ENCODE assay signal across 14 mouse cellular contexts in the genomic region with DNA sequence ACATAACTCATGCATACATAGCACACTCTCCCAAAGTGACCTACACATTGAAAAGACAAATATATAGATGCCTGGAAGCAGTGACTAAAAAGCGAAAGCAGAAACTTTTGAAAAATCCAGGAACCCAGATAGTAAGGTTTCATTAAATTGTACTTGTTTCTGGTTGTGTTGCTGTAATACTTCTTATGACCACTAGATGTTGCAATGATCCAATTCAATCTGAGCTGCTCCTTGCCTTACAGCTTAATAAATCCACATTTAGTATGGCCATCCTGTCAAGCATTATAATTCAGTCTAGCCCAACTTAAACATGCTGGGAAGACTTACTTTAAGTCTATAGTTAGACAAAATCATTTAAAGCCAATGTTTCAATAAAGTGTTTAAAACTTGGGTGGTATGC. TPM values are rescaled to one million over a fixed set of nuclear protein-coding genes. Genes with fewer than 3 reads are reported as not detected.
DNase-seq lines count a peak whose midpoint lies in the region; ATAC-seq and TF ChIP-seq lines count a peak whose summit lies in the region.
"Had no signal": no experiment of that assay in that cellular context is flagged by ENCODE, and none has a peak within 500 bp of the region (broad histone marks: within the 10 kb centered on the region; RNA-seq: fewer than 3 reads in every experiment).

No protein-coding gene starts in this region.

- no peaks in the 10 kb centered on the region for H3K4me1 ChIP-seq in forebrain, embryonic 14.5 days (ENCODE audit: control insufficient read depth, insufficient read depth, low read length)
- H3K4me1 ChIP-seq in forebrain, embryonic 16.5 days (replicated peaks; ENCODE audit: control insufficient read depth, insufficient read depth, low read length) = no peaks in the 10 kb centered on the region
- H3K4me1 ChIP-seq in liver, embryonic 14.5 days (replicated peaks; ENCODE audit: control insufficient read depth in 2 of 2, insufficient read depth in 2 of 2, low read length in 1 of 2) = no peaks in the 10 kb centered on the region
- H3K4me1 ChIP-seq in liver, embryonic 12.5 days = no peaks in the 10 kb centered on the region
- H3K4me1 ChIP-seq: embryonic facial prominence, embryonic 13.5 days; midbrain, embryonic 12.5 days had no signal

- no peaks in the 10 kb centered on the region for H3K36me3 ChIP-seq in forebrain, embryonic 14.5 days (ENCODE audit: control insufficient read depth, insufficient read depth, low read length)
- no peaks in the 10 kb centered on the region for H3K36me3 ChIP-seq in forebrain, embryonic 16.5 days (ENCODE audit: control insufficient read depth, insufficient read depth)
- H3K36me3 ChIP-seq in liver, embryonic 14.5 days (replicated peaks; ENCODE audit: control insufficient read depth, insufficient read depth, low read depth) = no peaks in the 10 kb centered on the region
- no peaks in the 10 kb centered on the region for H3K36me3 ChIP-seq in liver, embryonic 12.5 days
- H3K36me3 ChIP-seq: embryonic facial prominence, embryonic 13.5 days; midbrain, embryonic 12.5 days had no signal

- no peak overlapping the region for H3K27ac ChIP-seq in forebrain, embryonic 14.5 days (ENCODE audit: low read depth, low read length)
- no peak overlapping the region for H3K27ac ChIP-seq in forebrain, embryonic 16.5 days (ENCODE audit: low read length)
- H3K27ac ChIP-seq in liver, embryonic 14.5 days = no peak overlapping the region
- H3K27ac ChIP-seq in liver, embryonic 12.5 days = no peak overlapping the region
- H3K27ac ChIP-seq: embryonic facial prominence, embryonic 13.5 days; midbrain, embryonic 12.5 days had no signal

- ATAC-seq in forebrain, embryonic 14.5 days = no peak
- ATAC-seq in forebrain, embryonic 16.5 days = no peak
- ATAC-seq in liver, embryonic 14.5 days (ENCODE audit: insufficient read depth) = no peak
- ATAC-seq in liver, embryonic 12.5 days = no peak

- peak; percentile 41 for DNase-seq in forebrain, embryonic 14.5 days (ENCODE audit: low spot score)
- DNase-seq in liver, embryonic 14.5 days (ENCODE audit: low read depth in 3 of 3, low spot score in 3 of 3) = no peak
- DNase-seq in MEL-GATA-1-ER (ENCODE audit: extremely low read depth, low read depth) = peak; percentile 15
- DNase-seq in induced T-regulatory cell, adult 2 months (ENCODE audit: low read depth) = peak; percentile 4
- no peak for DNase-seq in cerebellum, adult 9-10 months
- no peak for DNase-seq in MN1 (ENCODE audit: low spot score)
- DNase-seq: gastrocnemius, postnatal 10 days; heart, postnatal 4 days; kidney, postnatal 36 days; left cerebral cortex, postnatal 4 days had no signal

- H3K9ac ChIP-seq in forebrain, embryonic 14.5 days (ENCODE audit: low read length) = no peak overlapping the region
- no peak overlapping the region for H3K9ac ChIP-seq in forebrain, embryonic 16.5 days (replicated peaks; ENCODE audit: low read depth, low read length)
- no peak overlapping the region for H3K9ac ChIP-seq in liver, embryonic 14.5 days (replicated peaks)
- H3K9ac ChIP-seq in liver, embryonic 12.5 days = no peak overlapping the region
- H3K9ac ChIP-seq: embryonic facial prominence, embryonic 13.5 days; midbrain, embryonic 12.5 days had no signal

- WGBS in forebrain, embryonic 14.5 days = 56% methylated on average over 1 of the region's 1 CpGs
- 52% methylated on average over 1 of the region's 1 CpGs for WGBS in forebrain, embryonic 16.5 days
- 28% methylated on average over 1 of the region's 1 CpGs for WGBS in liver, embryonic 14.5 days (ENCODE audit: insufficient replicate concordance)
- 39% methylated on average over 1 of the region's 1 CpGs for WGBS in liver, embryonic 12.5 days (ENCODE audit: insufficient replicate concordance)

- no peak overlapping the region for H3K4me2 ChIP-seq in forebrain, embryonic 14.5 days (ENCODE audit: low read length)
- H3K4me2 ChIP-seq in forebrain, embryonic 16.5 days (ENCODE audit: low read length) = no peak overlapping the region
- no peak overlapping the region for H3K4me2 ChIP-seq in liver, embryonic 14.5 days (ENCODE audit: low read depth)
- no peak overlapping the region for H3K4me2 ChIP-seq in liver, embryonic 12.5 days
- H3K4me2 ChIP-seq: embryonic facial prominence, embryonic 13.5 days; midbrain, embryonic 12.5 days had no signal

- H3K9me3 ChIP-seq in forebrain, embryonic 14.5 days (replicated peaks; ENCODE audit: control insufficient read depth, low read length) = no peaks in the 10 kb centered on the region
- no peaks in the 10 kb centered on the region for H3K9me3 ChIP-seq in forebrain, embryonic 16.5 days (ENCODE audit: control insufficient read depth, low read length)
- H3K9me3 ChIP-seq in liver, embryonic 14.5 days (ENCODE audit: control insufficient read depth, low read length) = no peaks in the 10 kb centered on the region
- no peaks in the 10 kb centered on the region for H3K9me3 ChIP-seq in liver, embryonic 12.5 days (replicated peaks)
- H3K9me3 ChIP-seq: embryonic facial prominence, embryonic 13.5 days; midbrain, embryonic 12.5 days had no signal

- no peak overlapping the region for H3K4me3 ChIP-seq in forebrain, embryonic 14.5 days (ENCODE audit: low read depth, low read length)
- no peak overlapping the region for H3K4me3 ChIP-seq in forebrain, embryonic 16.5 days (replicated peaks; ENCODE audit: low read length)
- no peak overlapping the region for H3K4me3 ChIP-seq in liver, embryonic 14.5 days (ENCODE audit: insufficient read depth in 1 of 2, low read depth in 2 of 2, low read length in 2 of 2)
- no peak overlapping the region for H3K4me3 ChIP-seq in liver, embryonic 12.5 days
- H3K4me3 ChIP-seq: embryonic facial prominence, embryonic 13.5 days; midbrain, embryonic 12.5 days had no signal

- TF ChIP-seq CTCF in liver, embryonic 14.5 days (IDR thresholded peaks at IDR 0.05; ENCODE audit: low read depth) = peak; percentile 49; the same call in 1 of the 2 replicates

- H3K27me3 ChIP-seq in forebrain, embryonic 14.5 days (replicated peaks; ENCODE audit: control insufficient read depth, insufficient read depth, low read length) = no peaks in the 10 kb centered on the region
- no peaks in the 10 kb centered on the region for H3K27me3 ChIP-seq in forebrain, embryonic 16.5 days (replicated peaks; ENCODE audit: control insufficient read depth, insufficient read depth, low read length)
- H3K27me3 ChIP-seq in liver, embryonic 14.5 days (ENCODE audit: control insufficient read depth, insufficient read depth, low read length) = no peaks in the 10 kb centered on the region
- no peaks in the 10 kb centered on the region; the same call in 1 of the 2 replicates for H3K27me3 ChIP-seq in liver, embryonic 12.5 days (replicated peaks)
- H3K27me3 ChIP-seq: embryonic facial prominence, embryonic 13.5 days; midbrain, embryonic 12.5 days had no signal

- TF ChIP-seq EP300 in liver, embryonic 14.5 days (IDR thresholded peaks at IDR 0.05; ENCODE audit: low read depth) = no peak

RNA-seq across cellular contexts. Expression of a gene that starts 10.7 kb away (rescaled TPM):
- not detected in 2 replicates for polyA plus RNA-seq in forebrain, embryonic 14.5 days (2014; fragmentation: Nextera tagmentation; extraction: Ambion mirVana)
- not detected in 2 replicates for polyA plus RNA-seq in forebrain, embryonic 16.5 days (2015; fragmentation: Nextera tagmentation; extraction: Ambion mirVana)
- polyA plus RNA-seq in liver, embryonic 14.5 days (2012; rRNA removed) = 7.7 and 8.3 TPM in 2 replicates
- 20.4 and 25.0 TPM in 2 replicates for polyA plus RNA-seq in liver, embryonic 14.5 days (2014; fragmentation: Nextera tagmentation; extraction: Ambion mirVana)
- 0.54 and 0.55 TPM in 2 replicates for polyA plus RNA-seq in liver, embryonic 12.5 days (2016; fragmentation: Nextera tagmentation; extraction: Ambion mirVana)
- polyA plus RNA-seq: embryonic facial prominence, embryonic 13.5 days; midbrain, embryonic 12.5 days had no signal

RNA-seq across cellular contexts. Expression of a gene that starts 21.4 kb away (rescaled TPM):
- polyA plus RNA-seq in forebrain, embryonic 14.5 days (2014; fragmentation: Nextera tagmentation; extraction: Ambion mirVana) = 0.18 TPM in 1 of 2 replicates, not detected in the other
- not detected in 2 replicates for polyA plus RNA-seq in forebrain, embryonic 16.5 days (2015; fragmentation: Nextera tagmentation; extraction: Ambion mirVana)
- polyA plus RNA-seq in liver, embryonic 14.5 days (2012; rRNA removed) = 0.03 TPM in 1 of 2 replicates, not detected in the other
- 0.11 TPM in 1 of 2 replicates, not detected in the other for polyA plus RNA-seq in liver, embryonic 14.5 days (2014; fragmentation: Nextera tagmentation; extraction: Ambion mirVana)
- polyA plus RNA-seq in liver, embryonic 12.5 days (2016; fragmentation: Nextera tagmentation; extraction: Ambion mirVana) = not detected in 2 replicates
- polyA plus RNA-seq: embryonic facial prominence, embryonic 13.5 days; midbrain, embryonic 12.5 days had no signal

RNA-seq across cellular contexts. Expression of a gene that starts 25.1 kb away (rescaled TPM):
- polyA plus RNA-seq in forebrain, embryonic 14.5 days (2014; fragmentation: Nextera tagmentation; extraction: Ambion mirVana) = 0.58 and 0.74 TPM in 2 replicates
- 0.31 and 0.53 TPM in 2 replicates for polyA plus RNA-seq in forebrain, embryonic 16.5 days (2015; fragmentation: Nextera tagmentation; extraction: Ambion mirVana)
- not detected in 2 replicates for polyA plus RNA-seq in liver, embryonic 14.5 days (2012; rRNA removed)
- polyA plus RNA-seq in liver, embryonic 14.5 days (2014; fragmentation: Nextera tagmentation; extraction: Ambion mirVana) = not detected in 2 replicates
- polyA plus RNA-seq in liver, embryonic 12.5 days (2016; fragmentation: Nextera tagmentation; extraction: Ambion mirVana) = not detected in 2 replicates
- polyA plus RNA-seq: embryonic facial prominence, embryonic 13.5 days had no signal

RNA-seq across cellular contexts. Expression of a gene that starts 37.5 kb away (rescaled TPM):
- polyA plus RNA-seq in forebrain, embryonic 14.5 days (2014; fragmentation: Nextera tagmentation; extraction: Ambion mirVana) = not detected in 2 replicates
- not detected in 2 replicates for polyA plus RNA-seq in forebrain, embryonic 16.5 days (2015; fragmentation: Nextera tagmentation; extraction: Ambion mirVana)
- polyA plus RNA-seq in liver, embryonic 14.5 days (2012; rRNA removed) = 0.01 and 0.10 TPM in 2 replicates
- 0.19 and 0.33 TPM in 2 replicates for polyA plus RNA-seq in liver, embryonic 14.5 days (2014; fragmentation: Nextera tagmentation; extraction: Ambion mirVana)
- not detected in 2 replicates for polyA plus RNA-seq in liver, embryonic 12.5 days (2016; fragmentation: Nextera tagmentation; extraction: Ambion mirVana)
- polyA plus RNA-seq: embryonic facial prominence, embryonic 13.5 days; midbrain, embryonic 12.5 days had no signal

RNA-seq across cellular contexts. Expression of a gene that starts 57.1 kb away (rescaled TPM):
- polyA plus RNA-seq in forebrain, embryonic 14.5 days (2014; fragmentation: Nextera tagmentation; extraction: Ambion mirVana) = not detected in 2 replicates
- not detected in 2 replicates for polyA plus RNA-seq in forebrain, embryonic 16.5 days (2015; fragmentation: Nextera tagmentation; extraction: Ambion mirVana)
- 5.5 and 9.6 TPM in 2 replicates for polyA plus RNA-seq in liver, embryonic 14.5 days (2012; rRNA removed)
- polyA plus RNA-seq in liver, embryonic 14.5 days (2014; fragmentation: Nextera tagmentation; extraction: Ambion mirVana) = 26.0 and 27.5 TPM in 2 replicates
- 9.2 and 9.9 TPM in 2 replicates for polyA plus RNA-seq in liver, embryonic 12.5 days (2016; fragmentation: Nextera tagmentation; extraction: Ambion mirVana)
- polyA plus RNA-seq: embryonic facial prominence, embryonic 13.5 days; midbrain, embryonic 12.5 days had no signal

Comparison
In these comparisons a context has a peak if more than half of its experiments do, and no peak if none do; other contexts are left out.
1. DNase-seq: peak in forebrain, embryonic 14.5 days (single experiment), MEL-GATA-1-ER (single experiment) and induced T-regulatory cell, adult 2 months (single experiment); none in liver, embryonic 14.5 days (0 of 3), cerebellum, adult 9-10 months (single experiment) and MN1 (single experiment).